14 mouse cellular contexts compared by ENCODE assay signal in the genomic region with DNA sequence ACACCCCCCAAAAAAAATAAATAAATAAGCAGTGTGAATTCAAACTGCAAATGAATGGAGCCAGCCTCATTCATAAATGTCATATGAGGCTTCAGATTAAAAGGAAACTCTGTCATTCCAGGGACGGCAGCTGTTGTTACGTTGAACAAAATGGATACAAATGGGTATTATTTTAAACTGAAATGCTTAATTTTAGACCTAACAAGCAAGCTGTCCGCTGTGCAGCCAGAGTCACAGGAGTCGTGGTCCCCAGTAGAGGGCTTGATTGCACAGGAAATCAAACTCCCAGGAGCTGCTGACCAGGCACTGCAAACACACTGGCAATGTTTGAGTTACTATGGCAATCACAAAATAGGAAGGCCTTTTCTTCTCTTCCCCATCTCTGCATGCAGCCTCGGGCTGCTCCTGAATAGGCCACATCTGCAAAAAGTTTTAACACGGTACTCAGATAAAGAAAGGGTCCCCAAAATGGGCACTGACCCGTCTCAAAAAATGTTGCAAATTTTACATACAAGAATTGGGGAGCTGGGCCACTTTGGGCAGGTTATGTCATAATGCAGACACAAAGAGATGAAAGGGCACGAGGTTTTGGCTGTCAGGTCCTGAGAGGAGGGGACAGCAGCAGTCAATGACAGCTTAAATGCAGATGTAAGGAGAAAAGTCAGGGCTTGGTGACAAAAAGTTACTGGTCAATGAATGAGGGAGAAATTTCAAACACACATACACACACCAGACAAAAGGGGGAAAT. TPM values are rescaled to one million over a fixed set of nuclear protein-coding genes. Genes with fewer than 3 reads are reported as not detected.
DNase-seq lines count a peak whose midpoint lies in the region; ATAC-seq lines count a peak whose summit lies in the region.
"Had no signal": no experiment of that assay in that cellular context is flagged by ENCODE, and none has a peak within 500 bp of the region (broad histone marks: within the 10 kb centered on the region; RNA-seq: fewer than 3 reads in every experiment).

No protein-coding gene starts in this region.

- DNase-seq in forebrain, embryonic 14.5 days (ENCODE audit: low spot score) = peak; percentile 43
- DNase-seq in midbrain, embryonic 10.5 days (ENCODE audit: low spot score) = peak; percentile 61
- DNase-seq in urinary bladder, postnatal 4 days (ENCODE audit: low spot score in 2 of 2) = no peak
- DNase-seq: cerebellum, adult 8-10 months; heart, postnatal 10 days; kidney, adult 18-20 months had no signal

- H3K4me2 ChIP-seq in forebrain, embryonic 14.5 days (ENCODE audit: low read length) = no peak overlapping the region
- no peak overlapping the region for H3K4me2 ChIP-seq in forebrain, embryonic 13.5 days
- no peak overlapping the region for H3K4me2 ChIP-seq in midbrain, embryonic 13.5 days (replicated peaks)
- H3K4me2 ChIP-seq in hindbrain, embryonic 12.5 days (replicated peaks) = no peak overlapping the region
- 0 out of 2 replicates have a peak overlapping the region, but pooled peaks have one; percentile 5 for H3K4me2 ChIP-seq in neural tube, embryonic 12.5 days (replicated peaks)
- H3K4me2 ChIP-seq in kidney, embryonic 16.5 days (replicated peaks; ENCODE audit: low read depth, low read length) = no peak overlapping the region

- H3K27me3 ChIP-seq in forebrain, embryonic 14.5 days (replicated peaks; ENCODE audit: control insufficient read depth, insufficient read depth, low read length) = peaks cover 23% of the 10 kb centered on the region
- peaks cover 77% of the 10 kb centered on the region for H3K27me3 ChIP-seq in forebrain, embryonic 13.5 days
- H3K27me3 ChIP-seq in midbrain, embryonic 10.5 days (ENCODE audit: low read depth, poor library complexity, severe bottlenecking) = peaks cover 96% of the 10 kb centered on the region
- H3K27me3 ChIP-seq in midbrain, embryonic 13.5 days = peaks cover 61% of the 10 kb centered on the region
- peaks cover 39% of the 10 kb centered on the region for H3K27me3 ChIP-seq in hindbrain, embryonic 12.5 days
- H3K27me3 ChIP-seq in neural tube, embryonic 12.5 days (replicated peaks) = peaks cover 2% of the 10 kb centered on the region; the same call in 1 of the 2 replicates
- H3K27me3 ChIP-seq in kidney, embryonic 16.5 days (ENCODE audit: insufficient read depth, low read length) = 0 out of 2 replicates have a peak, but pooled peaks cover 3% of the 10 kb centered on the region
- H3K27me3 ChIP-seq: embryonic facial prominence, embryonic 15.5 days had no signal

- H3K4me3 ChIP-seq in forebrain, embryonic 14.5 days (ENCODE audit: low read depth, low read length) = no peak overlapping the region
- H3K4me3 ChIP-seq in forebrain, embryonic 13.5 days = no peak overlapping the region
- no peak overlapping the region for H3K4me3 ChIP-seq in midbrain, embryonic 10.5 days
- H3K4me3 ChIP-seq in midbrain, embryonic 13.5 days (replicated peaks) = no peak overlapping the region
- H3K4me3 ChIP-seq in hindbrain, embryonic 12.5 days = no peak overlapping the region
- H3K4me3 ChIP-seq in neural tube, embryonic 12.5 days = no peak overlapping the region
- no peak overlapping the region for H3K4me3 ChIP-seq in kidney, embryonic 16.5 days (ENCODE audit: low read length)

- H3K9me3 ChIP-seq in forebrain, embryonic 14.5 days (replicated peaks; ENCODE audit: control insufficient read depth, low read length) = no peaks in the 10 kb centered on the region
- no peaks in the 10 kb centered on the region; the same call in 1 of the 2 replicates for H3K9me3 ChIP-seq in forebrain, embryonic 13.5 days (replicated peaks)
- peaks cover 5% of the 10 kb centered on the region; the same call in 1 of the 2 replicates for H3K9me3 ChIP-seq in midbrain, embryonic 10.5 days (replicated peaks)
- H3K9me3 ChIP-seq in midbrain, embryonic 13.5 days = no peaks in the 10 kb centered on the region
- H3K9me3 ChIP-seq in hindbrain, embryonic 12.5 days (replicated peaks) = no peaks in the 10 kb centered on the region
- no peaks in the 10 kb centered on the region for H3K9me3 ChIP-seq in neural tube, embryonic 12.5 days
- peaks cover 3% of the 10 kb centered on the region; the same call in 1 of the 2 replicates for H3K9me3 ChIP-seq in kidney, embryonic 16.5 days (ENCODE audit: low read length)
- H3K9me3 ChIP-seq: embryonic facial prominence, embryonic 15.5 days had no signal

- ATAC-seq in forebrain, embryonic 14.5 days = no peak
- no peak for ATAC-seq in forebrain, embryonic 13.5 days
- no peak for ATAC-seq in midbrain, embryonic 13.5 days
- ATAC-seq in hindbrain, embryonic 12.5 days (ENCODE audit: low FRiP score) = peak; percentile 46; the same call in 1 of the 2 replicates
- peak; percentile 69; the same call in 1 of the 2 replicates for ATAC-seq in neural tube, embryonic 12.5 days (ENCODE audit: low FRiP score, low read depth)
- ATAC-seq in kidney, embryonic 16.5 days (ENCODE audit: low FRiP score, low TSS enrichment) = no peak

- H3K27ac ChIP-seq in forebrain, embryonic 14.5 days (ENCODE audit: low read depth, low read length) = no peak overlapping the region
- H3K27ac ChIP-seq in forebrain, embryonic 13.5 days = no peak overlapping the region
- H3K27ac ChIP-seq in midbrain, embryonic 10.5 days (replicated peaks) = no peak overlapping the region; the same call in 1 of the 2 replicates
- no peak overlapping the region for H3K27ac ChIP-seq in midbrain, embryonic 13.5 days
- no peak overlapping the region for H3K27ac ChIP-seq in hindbrain, embryonic 12.5 days
- H3K27ac ChIP-seq in neural tube, embryonic 12.5 days = no peak overlapping the region
- H3K27ac ChIP-seq in kidney, embryonic 16.5 days (ENCODE audit: low read length) = no peak overlapping the region
- H3K27ac ChIP-seq: embryonic facial prominence, embryonic 15.5 days; macrophage had no signal

- peaks cover 3% of the 10 kb centered on the region; the same call in 1 of the 2 replicates for H3K4me1 ChIP-seq in forebrain, embryonic 14.5 days (ENCODE audit: control insufficient read depth, insufficient read depth, low read length)
- H3K4me1 ChIP-seq in forebrain, embryonic 13.5 days = peaks cover 16% of the 10 kb centered on the region
- peaks cover 35% of the 10 kb centered on the region for H3K4me1 ChIP-seq in midbrain, embryonic 10.5 days
- H3K4me1 ChIP-seq in midbrain, embryonic 13.5 days (replicated peaks) = peaks cover 19% of the 10 kb centered on the region
- H3K4me1 ChIP-seq in hindbrain, embryonic 12.5 days = peaks cover 22% of the 10 kb centered on the region
- peaks cover 21% of the 10 kb centered on the region for H3K4me1 ChIP-seq in neural tube, embryonic 12.5 days
- peaks cover 9% of the 10 kb centered on the region; the same call in 1 of the 2 replicates for H3K4me1 ChIP-seq in kidney, embryonic 16.5 days (ENCODE audit: insufficient read depth, low read length)

- WGBS in forebrain, embryonic 14.5 days = 7% methylated on average over 8 of the region's 8 CpGs
- 4% methylated on average over 8 of the region's 8 CpGs for WGBS in forebrain, embryonic 13.5 days
- 21% methylated on average over 8 of the region's 8 CpGs for WGBS in midbrain, embryonic 10.5 days
- WGBS in midbrain, embryonic 13.5 days = 6% methylated on average over 8 of the region's 8 CpGs
- 6% methylated on average over 8 of the region's 8 CpGs for WGBS in hindbrain, embryonic 12.5 days
- WGBS in neural tube, embryonic 12.5 days = 14% methylated on average over 8 of the region's 8 CpGs
- WGBS in kidney, embryonic 16.5 days = 49% methylated on average over 8 of the region's 8 CpGs

- no peaks in the 10 kb centered on the region for H3K36me3 ChIP-seq in forebrain, embryonic 14.5 days (ENCODE audit: control insufficient read depth, insufficient read depth, low read length)
- H3K36me3 ChIP-seq in forebrain, embryonic 13.5 days (ENCODE audit: poor library complexity, severe bottlenecking) = no peaks in the 10 kb centered on the region
- H3K36me3 ChIP-seq in midbrain, embryonic 10.5 days = no peaks in the 10 kb centered on the region
- no peaks in the 10 kb centered on the region for H3K36me3 ChIP-seq in midbrain, embryonic 13.5 days
- H3K36me3 ChIP-seq in hindbrain, embryonic 12.5 days = no peaks in the 10 kb centered on the region
- H3K36me3 ChIP-seq in neural tube, embryonic 12.5 days = no peaks in the 10 kb centered on the region
- H3K36me3 ChIP-seq in kidney, embryonic 16.5 days (ENCODE audit: insufficient read depth, low read length) = no peaks in the 10 kb centered on the region
- H3K36me3 ChIP-seq: embryonic facial prominence, embryonic 15.5 days had no signal

- H3K9ac ChIP-seq in forebrain, embryonic 14.5 days (ENCODE audit: low read length) = no peak overlapping the region
- H3K9ac ChIP-seq in forebrain, embryonic 13.5 days = no peak overlapping the region
- no peak overlapping the region for H3K9ac ChIP-seq in midbrain, embryonic 13.5 days (replicated peaks)
- no peak overlapping the region for H3K9ac ChIP-seq in hindbrain, embryonic 12.5 days
- no peak overlapping the region for H3K9ac ChIP-seq in neural tube, embryonic 12.5 days
- H3K9ac ChIP-seq in kidney, embryonic 16.5 days (replicated peaks; ENCODE audit: low read length) = no peak overlapping the region
- H3K9ac ChIP-seq: embryonic facial prominence, embryonic 15.5 days had no signal

RNA-seq across cellular contexts. Expression of a gene that starts 54.0 kb away (rescaled TPM):
- 2.3 and 3.0 TPM in 2 replicates for polyA plus RNA-seq in forebrain, embryonic 14.5 days (2014; fragmentation: Nextera tagmentation; extraction: Ambion mirVana)
- polyA plus RNA-seq in forebrain, embryonic 13.5 days (2015; fragmentation: Nextera tagmentation; extraction: Ambion mirVana) = 4.0 and 4.7 TPM in 2 replicates
- polyA plus RNA-seq in midbrain, embryonic 10.5 days (2016; fragmentation: Nextera tagmentation; extraction: Ambion mirVana) = 7.0 and 11.1 TPM in 2 replicates
- 10.7 and 16.2 TPM in 2 replicates for polyA plus RNA-seq in midbrain, embryonic 13.5 days (2015; fragmentation: Nextera tagmentation; extraction: Ambion mirVana)
- 8.6 and 9.3 TPM in 2 replicates for polyA plus RNA-seq in hindbrain, embryonic 12.5 days (2016; fragmentation: Nextera tagmentation; extraction: Ambion mirVana)
- polyA plus RNA-seq in neural tube, embryonic 12.5 days (2016; fragmentation: Nextera tagmentation; extraction: Ambion mirVana) = 15.7 and 18.1 TPM in 2 replicates
- not detected in 2 replicates for polyA plus RNA-seq in kidney, embryonic 16.5 days (2015; fragmentation: Nextera tagmentation; extraction: Ambion mirVana)
- polyA plus RNA-seq: embryonic facial prominence, embryonic 15.5 days; liver, embryonic 16.5 days; macrophage had no signal

RNA-seq across cellular contexts. Expression of a gene that starts 57.7 kb away (rescaled TPM):
- 121 and 135 TPM in 2 replicates for polyA plus RNA-seq in forebrain, embryonic 14.5 days (2014; fragmentation: Nextera tagmentation; extraction: Ambion mirVana)
- 105 and 118 TPM in 2 replicates for polyA plus RNA-seq in forebrain, embryonic 13.5 days (2015; fragmentation: Nextera tagmentation; extraction: Ambion mirVana)
- polyA plus RNA-seq in midbrain, embryonic 10.5 days (2016; fragmentation: Nextera tagmentation; extraction: Ambion mirVana) = 113 and 130 TPM in 2 replicates
- 101 and 103 TPM in 2 replicates for polyA plus RNA-seq in midbrain, embryonic 13.5 days (2015; fragmentation: Nextera tagmentation; extraction: Ambion mirVana)
- 95.1 and 98.0 TPM in 2 replicates for polyA plus RNA-seq in hindbrain, embryonic 12.5 days (2016; fragmentation: Nextera tagmentation; extraction: Ambion mirVana)
- polyA plus RNA-seq in neural tube, embryonic 12.5 days (2016; fragmentation: Nextera tagmentation; extraction: Ambion mirVana) = 94.5 and 102 TPM in 2 replicates
- 137 and 142 TPM in 2 replicates for polyA plus RNA-seq in kidney, embryonic 16.5 days (2015; fragmentation: Nextera tagmentation; extraction: Ambion mirVana)

RNA-seq across cellular contexts. Expression of a gene that starts 58.1 kb away (rescaled TPM):
- 8.1 and 10.9 TPM in 2 replicates for polyA plus RNA-seq in forebrain, embryonic 14.5 days (2014; fragmentation: Nextera tagmentation; extraction: Ambion mirVana)
- 4.7 and 5.6 TPM in 2 replicates for polyA plus RNA-seq in forebrain, embryonic 13.5 days (2015; fragmentation: Nextera tagmentation; extraction: Ambion mirVana)
- 7.6 and 7.7 TPM in 2 replicates for polyA plus RNA-seq in midbrain, embryonic 10.5 days (2016; fragmentation: Nextera tagmentation; extraction: Ambion mirVana)
- 4.1 and 4.4 TPM in 2 replicates for polyA plus RNA-seq in midbrain, embryonic 13.5 days (2015; fragmentation: Nextera tagmentation; extraction: Ambion mirVana)
- 8.8 and 9.4 TPM in 2 replicates for polyA plus RNA-seq in hindbrain, embryonic 12.5 days (2016; fragmentation: Nextera tagmentation; extraction: Ambion mirVana)
- 7.2 and 9.0 TPM in 2 replicates for polyA plus RNA-seq in neural tube, embryonic 12.5 days (2016; fragmentation: Nextera tagmentation; extraction: Ambion mirVana)
- polyA plus RNA-seq in kidney, embryonic 16.5 days (2015; fragmentation: Nextera tagmentation; extraction: Ambion mirVana) = 16.0 and 17.9 TPM in 2 replicates

Comparison
In these comparisons a context has a peak if more than half of its experiments do, and no peak if none do; other contexts are left out.
1. ATAC-seq: peak in hindbrain, embryonic 12.5 days (single experiment) and neural tube, embryonic 12.5 days (single experiment); none in forebrain, embryonic 14.5 days (single experiment), forebrain, embryonic 13.5 days (single experiment), midbrain, embryonic 13.5 days (single experiment) and kidney, embryonic 16.5 days (single experiment).
2. DNase-seq: peak in forebrain, embryonic 14.5 days (single experiment) and midbrain, embryonic 10.5 days (single experiment); none in urinary bladder, postnatal 4 days (0 of 2).